Mouse (Mus musculus) Muller cell, postnatal 12 days (primary cell): ENCODE data around the gene 6430531B16Rik.

ENCODE experiments used
- DNase-seq: peaks from one replicate; pipeline ENCODE4 v3.0.0-alpha.2; 2015; ENCODE audit errors: inconsistent ontology term

Gene 6430531B16Rik

DNA sequence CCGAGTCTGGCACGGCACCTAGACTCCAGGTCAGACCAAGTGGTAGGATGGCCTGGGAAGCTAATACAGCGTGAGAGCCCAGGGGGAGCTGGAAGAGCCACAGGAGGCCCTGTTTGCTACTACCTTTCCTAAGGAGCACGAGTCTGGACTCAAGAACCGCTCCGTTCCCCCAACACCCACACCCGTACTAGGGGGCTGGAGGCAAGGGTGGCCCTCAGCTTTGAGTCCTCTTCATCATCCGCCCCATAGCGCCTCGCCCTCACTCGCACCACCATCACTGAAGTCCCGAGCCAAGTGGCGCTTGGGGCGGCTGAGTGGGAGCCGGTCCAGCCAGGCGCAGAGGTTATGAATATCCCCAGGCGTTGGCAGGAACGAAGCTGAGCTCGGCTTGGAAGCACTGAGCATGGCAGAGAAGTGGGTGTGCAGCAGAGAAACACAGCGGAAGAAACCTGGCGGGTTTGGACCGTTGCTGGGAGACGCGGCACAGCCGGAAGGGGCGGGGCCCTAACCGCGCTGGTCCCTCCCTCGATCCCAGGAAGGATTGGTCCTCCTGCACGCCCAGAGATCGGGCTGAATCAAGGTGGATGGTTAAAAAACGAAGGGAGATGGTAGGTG is at the start of gene 6430531B16Rik:
6430531B16Rik (minus strand) TSS at position 478 of the 615 bp plus-strand sequence.
- DNase-seq = peak; percentile 88

- no peak for DNase-seq
These were observed 32.8 kb upstream of the 6430531B16Rik start for GRCm38 (mm10) chr7:140011336-140011735.

DNA sequence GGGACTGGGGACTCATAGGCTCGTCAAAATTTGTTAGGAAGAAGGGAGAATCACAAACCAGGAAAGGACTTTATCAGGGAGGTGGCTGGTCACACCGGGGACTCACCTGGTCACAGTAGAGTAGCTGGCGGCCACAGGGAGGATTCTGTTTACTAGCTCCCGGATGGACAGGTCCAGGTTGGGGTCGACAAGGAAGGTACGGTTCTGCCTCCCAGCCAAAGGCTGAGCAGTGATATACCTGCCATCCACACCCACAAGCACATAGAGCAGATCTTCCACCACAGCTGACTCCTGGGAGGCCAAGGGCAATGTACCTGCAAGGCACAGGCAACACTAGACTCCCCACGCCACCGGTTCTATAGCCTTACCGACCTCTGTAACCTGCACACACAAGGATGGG is 29.2 kb upstream of the 6430531B16Rik start:
- no peak for DNase-seq

DNA sequence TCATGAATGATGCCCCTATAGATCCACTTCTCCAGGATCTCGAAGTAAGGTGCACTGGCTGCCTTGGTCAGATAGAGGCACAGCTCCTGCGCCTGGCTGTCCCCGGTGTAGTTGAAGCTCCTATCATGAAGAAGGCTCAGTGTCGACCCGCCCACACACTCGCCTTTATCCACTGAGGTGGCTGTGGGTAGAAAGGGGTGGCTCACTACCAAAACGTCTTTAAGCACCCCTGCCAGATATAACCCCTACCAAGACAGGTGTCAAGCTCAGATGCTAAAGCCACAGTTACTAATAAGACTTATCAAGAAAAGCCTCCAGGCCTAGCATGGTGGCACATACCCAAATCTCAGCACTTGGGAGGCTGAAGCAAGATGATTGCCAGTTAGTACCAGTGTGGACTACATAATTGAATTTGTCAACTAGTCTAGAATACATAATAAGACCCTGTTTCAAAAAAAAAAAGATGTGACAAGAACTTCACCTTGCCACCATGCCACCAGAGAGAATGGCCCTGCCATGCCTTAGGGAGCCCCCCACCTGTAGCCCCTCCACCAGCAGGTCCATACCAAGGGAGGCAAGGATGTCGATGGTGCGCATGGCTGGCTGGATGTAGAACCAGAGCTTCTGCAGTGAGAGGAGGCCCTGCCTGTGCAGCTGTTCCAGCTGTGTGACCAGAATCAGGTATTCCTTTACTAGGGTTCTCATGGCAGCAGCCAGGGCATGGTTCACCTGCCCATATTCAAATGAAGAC is 28.5 kb upstream of the 6430531B16Rik start:
- DNase-seq = no peak

- no peak for DNase-seq
These were observed 26.1 kb upstream of the 6430531B16Rik start for GRCm38 (mm10) chr7:140004666-140005065.

GRCm38 (mm10) chr7:140001086-140001740 is 22.7 kb upstream of the 6430531B16Rik start:
- DNase-seq = no peak

DNA sequence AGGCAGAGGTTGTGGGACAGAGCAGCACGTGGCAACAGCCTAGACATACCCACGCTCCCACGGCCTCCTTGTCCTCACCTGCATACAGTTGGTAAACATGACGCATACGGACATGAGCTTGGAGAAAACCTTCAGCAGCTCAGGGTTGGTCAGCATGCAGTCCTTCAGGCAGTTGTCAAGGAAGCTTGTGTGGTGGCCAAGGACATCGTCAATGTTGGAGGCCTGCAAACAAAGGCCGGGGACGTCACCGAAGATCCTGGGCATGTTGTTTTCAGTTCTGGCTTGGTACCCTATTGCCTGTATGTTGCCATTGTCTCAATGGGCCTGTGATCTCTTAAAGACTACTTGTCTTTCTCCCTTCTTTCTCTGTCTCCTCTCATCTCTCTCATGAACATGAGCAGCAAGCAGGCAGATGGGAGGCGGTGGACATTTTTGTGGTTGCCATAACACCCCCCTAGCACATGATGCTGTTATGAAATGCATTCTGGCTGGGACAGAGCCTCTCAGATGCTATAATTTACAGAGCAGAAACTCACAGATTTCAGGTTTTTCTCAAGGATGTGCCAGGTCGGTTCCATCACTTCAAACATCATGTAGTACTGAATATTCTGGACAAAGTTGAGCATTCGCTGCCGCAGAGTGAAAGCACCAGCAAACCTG is 20.3 kb upstream of the 6430531B16Rik start:
- DNase-seq = no peak

DNA sequence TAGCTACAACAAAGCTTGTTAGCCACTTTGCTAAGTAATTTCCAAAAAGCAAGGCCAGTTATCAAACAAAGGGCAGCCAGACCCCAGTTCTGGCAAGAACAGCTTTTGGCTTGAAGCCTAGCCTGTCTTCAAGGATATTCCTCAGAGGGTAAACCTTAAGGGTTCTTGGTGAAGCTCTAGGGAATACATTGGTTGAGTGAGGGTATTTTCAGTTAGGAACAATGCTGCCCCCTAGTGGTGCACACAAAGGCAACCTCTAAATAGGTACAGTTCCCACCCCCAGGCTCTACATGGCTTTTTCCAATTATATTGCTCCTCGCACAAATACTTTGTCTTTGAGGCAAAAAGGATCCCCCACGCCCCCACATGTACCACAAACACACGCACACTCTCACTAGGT is 16.1 kb upstream of the 6430531B16Rik start:
- peak; percentile 79 for DNase-seq

GRCm38 (mm10) chr7:139994202-139994601 is 15.6 kb upstream of the 6430531B16Rik start:
- DNase-seq = no peak

DNA sequence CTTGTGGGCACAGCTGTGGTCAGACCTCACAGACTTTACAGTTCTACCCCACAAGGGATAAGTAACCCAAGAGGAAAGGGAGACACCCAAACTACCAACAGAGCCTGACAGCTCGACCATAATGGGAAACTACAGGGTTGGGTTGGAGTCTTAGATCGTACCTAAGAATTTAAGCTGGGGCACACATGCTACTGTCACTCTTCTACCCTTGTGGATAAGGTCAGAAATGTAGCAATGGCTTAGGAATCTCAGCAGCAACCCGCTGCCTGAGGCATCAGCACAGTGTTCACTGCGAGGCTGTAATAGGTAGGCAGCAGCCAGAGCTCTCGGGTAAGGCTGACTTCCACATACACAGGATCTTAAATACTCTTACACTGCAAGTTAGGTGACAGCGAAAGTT is 15.0 kb upstream of the 6430531B16Rik start:
- DNase-seq = no peak

DNA sequence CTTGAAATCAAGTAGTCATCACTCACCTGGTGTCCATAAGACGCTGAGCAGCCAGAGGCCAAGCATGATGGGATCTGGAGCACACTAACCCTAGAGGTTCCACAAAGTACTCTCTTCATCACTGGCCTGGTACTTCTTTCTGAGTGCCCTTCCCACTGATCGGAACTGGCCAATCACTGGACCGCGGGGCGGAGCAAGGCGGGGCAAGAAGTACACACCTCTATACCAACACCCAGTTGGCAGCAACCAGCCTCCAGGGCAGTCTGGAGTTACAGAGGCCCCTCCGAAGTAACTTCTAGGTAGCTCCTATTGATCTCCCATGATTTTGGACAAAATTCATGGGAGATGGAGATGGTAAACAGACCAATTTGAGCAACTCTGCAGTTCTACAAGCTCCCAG is 13.9 kb upstream of the 6430531B16Rik start, which contains the start of gene Adam8:
Adam8 (minus strand) TSS at position 157 of the 400 bp plus-strand sequence.
- DNase-seq = peak; percentile 21

DNA sequence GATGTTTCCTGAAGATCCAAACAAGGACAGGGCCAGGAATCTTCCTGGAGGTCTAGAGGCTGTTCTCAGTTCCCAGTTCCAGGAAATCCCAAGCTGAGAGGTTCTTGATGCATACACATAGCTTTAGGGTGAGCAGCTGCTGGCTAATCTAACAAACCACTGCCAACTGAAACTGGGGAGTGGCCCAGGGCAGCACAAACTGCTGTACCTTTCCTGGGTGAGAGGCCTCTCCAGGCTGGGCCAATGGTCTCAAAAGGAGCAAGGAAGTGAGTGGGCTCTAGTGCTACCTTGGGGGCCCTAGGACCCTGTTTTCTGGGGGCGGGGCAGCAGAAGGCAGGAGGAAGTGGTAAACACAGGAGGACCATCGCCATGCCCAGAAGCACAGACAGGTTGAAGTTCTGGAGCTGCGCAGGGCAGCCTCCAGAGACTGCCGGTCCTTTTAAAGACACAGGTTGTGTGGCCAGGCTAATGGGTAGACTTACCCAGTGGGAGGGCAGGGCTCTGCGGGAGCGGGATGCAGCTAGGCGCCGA is 12.4 kb upstream of the 6430531B16Rik start:
- DNase-seq = no peak

DNA sequence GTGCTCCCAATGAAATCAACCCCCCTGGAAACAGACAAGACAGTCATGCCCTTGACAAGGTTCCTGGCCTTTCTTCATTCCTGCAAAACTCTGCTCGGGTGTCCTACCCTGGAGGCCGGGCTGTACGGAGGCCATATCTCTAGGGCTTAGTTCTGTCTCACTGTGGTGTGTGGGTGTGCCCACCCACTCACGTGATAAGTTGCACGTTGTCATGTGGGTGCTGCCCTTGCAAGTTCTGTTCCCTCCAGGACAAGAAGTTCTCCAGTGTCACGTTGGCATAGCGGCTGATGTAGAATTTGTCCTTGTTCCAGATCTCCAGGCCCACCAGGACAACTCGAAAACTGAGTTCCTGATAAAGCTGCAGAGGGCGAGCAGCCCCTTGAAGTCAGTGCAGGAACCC is 9.7 kb upstream of the 6430531B16Rik start:
- no peak for DNase-seq

DNA sequence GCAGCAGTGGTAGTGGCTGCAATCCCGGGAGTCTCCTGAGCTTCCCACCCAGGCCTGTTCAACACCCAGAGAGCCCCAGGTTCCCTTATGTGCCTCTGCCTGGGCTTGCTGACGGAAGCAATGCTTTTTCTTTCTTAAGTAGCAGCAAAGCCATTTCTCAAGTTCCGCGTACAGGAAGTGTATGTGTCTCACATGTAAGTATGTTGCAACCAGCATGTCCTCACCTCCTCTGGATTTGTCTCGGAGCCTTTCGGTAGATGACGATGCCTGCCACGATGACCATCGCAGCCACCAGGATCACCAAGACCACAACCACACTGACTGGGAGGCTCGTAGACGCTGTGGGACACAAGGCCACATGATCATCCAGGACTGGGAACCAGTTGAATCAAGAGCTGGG is 6.0 kb upstream of the 6430531B16Rik start:
- no peak for DNase-seq

DNA sequence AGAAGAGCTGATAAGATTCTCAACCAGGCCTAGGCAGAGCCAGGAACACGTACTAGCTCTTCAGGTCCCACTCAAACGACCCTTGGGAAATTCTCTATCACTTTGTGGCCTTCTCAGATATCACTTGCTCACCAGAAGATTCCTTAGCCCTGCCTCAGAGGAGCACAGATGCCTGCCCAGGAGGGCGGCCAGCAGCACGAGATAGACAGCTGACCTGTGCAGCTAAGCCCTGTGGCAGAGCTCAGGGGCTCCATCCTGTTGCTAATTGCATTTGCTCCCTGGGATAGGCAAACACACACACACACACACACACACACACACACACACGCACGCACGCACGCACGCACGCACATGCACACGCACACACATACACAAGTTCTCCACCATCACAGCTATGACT is 3.5 kb upstream of the 6430531B16Rik start:
- no peak for DNase-seq

DNA sequence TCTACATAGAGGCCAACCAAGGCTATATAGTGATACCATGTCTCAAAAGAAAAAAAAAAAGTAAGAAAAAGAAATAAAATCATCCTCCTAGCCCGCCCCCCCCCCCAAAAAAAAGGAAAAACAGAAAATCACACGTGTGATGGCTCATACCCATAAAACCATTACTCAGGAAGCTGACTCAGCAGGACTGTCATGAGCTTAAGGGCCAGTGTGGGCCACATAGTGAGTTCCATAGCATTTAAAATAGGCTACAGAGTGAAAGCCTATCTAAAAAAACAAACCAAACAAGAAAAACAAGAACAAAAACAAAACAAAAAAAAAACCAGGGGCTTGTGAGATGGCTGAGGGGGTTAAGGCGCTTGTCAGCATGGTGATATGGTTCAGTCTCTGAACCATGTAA is 2.2 kb upstream of the 6430531B16Rik start:
- no peak for DNase-seq

DNA sequence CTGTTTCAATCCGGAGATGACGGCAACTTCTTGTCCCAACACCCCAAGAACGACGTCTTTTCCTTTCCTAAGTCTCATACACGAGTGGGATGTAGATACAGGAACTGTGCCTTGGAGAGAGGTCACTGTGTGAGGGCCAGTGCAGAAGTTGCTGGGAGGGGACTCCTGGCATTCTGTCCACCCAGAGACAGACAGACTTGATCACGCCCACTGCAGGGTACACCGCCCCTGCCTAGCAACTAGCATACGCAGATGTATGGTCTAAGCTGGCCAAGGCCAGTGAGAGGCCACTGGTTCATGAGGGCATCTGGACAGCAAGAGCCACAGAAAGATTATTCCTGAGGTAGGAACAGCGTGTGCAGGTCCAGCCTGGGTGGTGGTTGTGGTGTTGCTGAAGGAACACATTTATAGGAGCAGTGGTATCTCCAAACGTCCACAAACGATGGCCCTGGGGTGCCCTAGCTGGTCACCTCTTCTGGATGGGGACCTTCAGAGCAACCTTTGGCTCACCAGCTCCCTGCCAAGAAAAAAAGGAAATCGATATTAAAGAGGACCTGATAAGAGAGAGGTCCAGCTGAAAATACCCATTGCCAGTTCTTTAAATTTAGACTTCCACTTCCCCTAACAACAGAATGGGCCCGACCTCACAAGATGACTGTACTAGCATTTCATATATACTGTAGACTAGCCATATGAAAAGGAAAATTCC is 610 bp upstream of the 6430531B16Rik start:
- peak; percentile 33 for DNase-seq

GRCm38 (mm10) chr7:139975471-139975870 is 3.1 kb downstream of the 6430531B16Rik start:
- peak; percentile 51 for DNase-seq

- DNase-seq = no peak
These were observed 4.2 kb downstream of the 6430531B16Rik start for GRCm38 (mm10) chr7:139974307-139974706.

DNA sequence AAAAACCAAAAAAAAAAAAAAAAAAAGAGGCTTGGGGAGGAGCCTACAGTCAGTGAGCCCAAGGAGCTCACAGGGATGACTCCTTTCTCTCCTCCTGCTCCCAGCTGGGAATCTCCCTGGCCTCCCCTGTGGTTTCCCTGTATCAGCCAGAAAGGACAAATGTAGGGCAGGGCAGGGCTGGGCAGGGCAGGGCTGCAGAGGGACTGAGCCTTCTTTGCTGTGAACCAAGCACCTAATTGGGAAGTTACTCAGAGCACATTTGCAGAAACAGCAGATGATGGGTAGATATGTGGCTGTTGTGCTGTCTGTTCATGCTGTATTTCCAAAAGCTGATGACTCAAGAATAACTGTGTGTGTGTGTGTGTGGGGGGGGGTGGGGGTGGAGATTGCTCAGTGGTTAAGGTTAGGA is 5.6 kb downstream of the 6430531B16Rik start:
- peak; percentile 68 for DNase-seq

DNA sequence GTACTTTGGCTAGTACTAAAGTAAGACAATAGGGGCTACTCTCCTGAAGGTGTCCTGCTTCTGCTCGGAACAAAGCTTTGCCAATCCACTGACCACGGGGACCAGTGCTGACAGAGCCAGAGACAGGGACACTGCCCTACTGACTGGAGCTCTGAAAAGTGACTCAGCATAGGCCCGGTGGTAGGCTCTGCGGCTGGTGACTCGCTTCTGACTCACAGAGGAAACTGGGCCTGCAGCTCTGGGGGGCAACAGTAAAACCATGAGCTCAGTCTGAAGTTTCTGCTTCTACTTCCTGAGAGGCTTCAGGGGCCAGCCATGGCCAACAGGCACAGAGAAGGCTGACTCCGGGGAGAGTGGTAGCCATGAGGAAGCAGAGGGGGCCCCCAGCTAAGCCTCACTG is 7.1 kb downstream of the 6430531B16Rik start:
- DNase-seq = peak; percentile 88
